Mouse (Mus musculus) CH12.LX (cell line): ENCODE measurements around the gene Tmem37. TPM values are rescaled to one million over a fixed set of nuclear protein-coding genes. Genes with fewer than 3 reads are reported as not detected.

Experiments used
- DNase-seq: peaks from one replicate; pipeline ENCODE4 v3.0.0-alpha.2; 2013; ENCODE audit errors: extremely low read depth
- H3K27ac ChIP-seq: 2 replicates; pipeline ENCODE4 v1.5.1; 2012; ENCODE audit warnings: low read depth, mild to moderate bottlenecking, control low read depth, moderate library complexity; ENCODE audit not compliant: insufficient read depth
- H3K27me3 ChIP-seq: replicated peaks from 2 replicates; pipeline ENCODE3; 2012; ENCODE audit warnings: inconsistent platforms
- H3K36me3 ChIP-seq, 2 experiments: replicated peaks in 1 of 2; 2 replicates each; pipeline versions ENCODE3 to v1.6.1; 2012; ENCODE audit warnings: inconsistent platforms in 1 of 2, low read length in 1 of 2, mild to moderate bottlenecking in 1 of 2, mixed read lengths in 1 of 2, moderate library complexity in 1 of 2; ENCODE audit not compliant: control insufficient read depth in 1 of 2, insufficient read depth in 1 of 2
- H3K4me1 ChIP-seq, 2 experiments: 2 replicates each; pipeline ENCODE4 v1.6.1; 2012; ENCODE audit warnings: inconsistent platforms in 1 of 2, moderate library complexity in 1 of 2; ENCODE audit not compliant: insufficient read depth in 2 of 2, control insufficient read depth in 1 of 2
- H3K4me2 ChIP-seq: 2 replicates; pipeline ENCODE4 v1.6.1; 2012; ENCODE audit warnings: low read depth, mild to moderate bottlenecking, control low read depth; ENCODE audit not compliant: poor library complexity, insufficient read depth, severe bottlenecking
- H3K4me3 ChIP-seq, 3 experiments: fragments of 150-350 bp in 1 of 3; sonication (generic) in 1 of 3; replicated peaks in 1 of 3; 2 replicates each; pipeline versions ENCODE3 to v1.5.1; 2011 to 2012; ENCODE audit warnings: low read depth in 2 of 3, low read length in 2 of 3, mild to moderate bottlenecking in 2 of 3, moderate library complexity in 2 of 3, control low read depth in 1 of 3, improper control_type of control experiment in 1 of 3, inconsistent platforms in 1 of 3, mixed read lengths in 1 of 3; ENCODE audit not compliant: poor library complexity in 1 of 3
- H3K79me2 ChIP-seq: replicated peaks from 2 replicates; pipeline ENCODE4 v1.6.1; 2012; ENCODE audit warnings: mild to moderate bottlenecking, moderate library complexity; ENCODE audit not compliant: control insufficient read depth, poor library complexity, insufficient read depth, severe bottlenecking; ENCODE audit errors: extremely low read depth
- H3K9ac ChIP-seq: 2 replicates; pipeline ENCODE4 v1.6.1; 2012; ENCODE audit warnings: low read depth, mild to moderate bottlenecking, control low read depth, moderate library complexity; ENCODE audit not compliant: insufficient read depth
- H3K9me3 ChIP-seq: replicated peaks from 2 replicates; pipeline ENCODE3; 2012; ENCODE audit warnings: low read length, inconsistent platforms, mixed read lengths
- BHLHE40 ChIP-seq: IDR thresholded peaks from 2 replicates; pipeline ENCODE4 v1.6.1; 2011; ENCODE audit warnings: mild to moderate bottlenecking, low read depth, low read length, improper control_type of control experiment
- CHD1 ChIP-seq: IDR thresholded peaks from 2 replicates; pipeline ENCODE4 v1.6.1; 2012; ENCODE audit warnings: low read depth, low read length, improper control_type of control experiment, inconsistent platforms
- E2F4 ChIP-seq: IDR thresholded peaks from 2 replicates; pipeline ENCODE4 v1.6.1; 2011; ENCODE audit warnings: low read depth, low read length, improper control_type of control experiment; ENCODE audit not compliant: insufficient replicate concordance
- ELF1 ChIP-seq: IDR thresholded peaks from 2 replicates; pipeline ENCODE4 v1.6.1; 2014; ENCODE audit warnings: low read depth, mild to moderate bottlenecking, inconsistent platforms, low read length, improper control_type of control experiment
- EP300 ChIP-seq: IDR thresholded peaks from 2 replicates; pipeline ENCODE4 v1.6.1; 2011; ENCODE audit warnings: low read length, improper control_type of control experiment
- ETS1 ChIP-seq: conservative IDR thresholded peaks from 2 replicates; pipeline ENCODE4 v1.6.1; 2012; ENCODE audit warnings: low read depth, mild to moderate bottlenecking, inconsistent platforms, low read length, improper control_type of control experiment, moderate library complexity
- IRF4 ChIP-seq: IDR thresholded peaks from 2 replicates; pipeline ENCODE4 v1.6.1; 2014; ENCODE audit warnings: low read depth, mild to moderate bottlenecking, inconsistent platforms, low read length, improper control_type of control experiment
- KAT2A ChIP-seq: IDR thresholded peaks from 2 replicates; pipeline ENCODE4 v1.6.1; 2012; ENCODE audit warnings: low read length, improper control_type of control experiment, inconsistent platforms; ENCODE audit not compliant: insufficient replicate concordance
- MAFK ChIP-seq: IDR thresholded peaks from 2 replicates; pipeline ENCODE4 v1.6.1; 2011; ENCODE audit warnings: low read length, improper control_type of control experiment; ENCODE audit not compliant: insufficient replicate concordance
- MAX ChIP-seq: IDR thresholded peaks from 2 replicates; pipeline ENCODE4 v1.6.1; 2011; ENCODE audit warnings: low read length, improper control_type of control experiment
- MEF2A ChIP-seq: IDR thresholded peaks from 2 replicates; pipeline ENCODE4 v1.6.1; 2014; ENCODE audit warnings: low read depth, mild to moderate bottlenecking, inconsistent platforms, low read length, improper control_type of control experiment, borderline replicate concordance
- MXI1 ChIP-seq: IDR thresholded peaks from 2 replicates; pipeline ENCODE4 v1.6.1; 2011; ENCODE audit warnings: mild to moderate bottlenecking, low read depth, low read length, improper control_type of control experiment
- MYC ChIP-seq: IDR thresholded peaks from 2 replicates; pipeline ENCODE4 v1.6.1; 2011; ENCODE audit warnings: low read depth, mild to moderate bottlenecking, improper control_type of control experiment, low read length
- NELFE ChIP-seq: IDR thresholded peaks from 2 replicates; pipeline ENCODE4 v1.6.1; 2011; ENCODE audit warnings: low read depth, low read length, improper control_type of control experiment
- PAX5 ChIP-seq: IDR thresholded peaks from 2 replicates; pipeline ENCODE4 v1.6.1; 2012; ENCODE audit warnings: low read length, inconsistent platforms, mixed read lengths
- POLR2A ChIP-seq: IDR thresholded peaks from 2 replicates; pipeline ENCODE4 v1.6.1; 2011; ENCODE audit warnings: low read depth, mild to moderate bottlenecking, improper control_type of control experiment, low read length
- POLR2AphosphoS2 ChIP-seq: IDR thresholded peaks from 2 replicates; pipeline ENCODE4 v1.6.1; 2011; ENCODE audit warnings: low read depth, low read length, improper control_type of control experiment
- SIN3A ChIP-seq: IDR thresholded peaks from 2 replicates; pipeline ENCODE4 v1.6.1; 2012; ENCODE audit warnings: low read length, improper control_type of control experiment, inconsistent platforms
- SMC3 ChIP-seq: IDR thresholded peaks from 2 replicates; pipeline ENCODE4 v1.6.1; 2011; ENCODE audit warnings: low read depth, low read length, improper control_type of control experiment
- TBP ChIP-seq: conservative IDR thresholded peaks from 2 replicates; pipeline ENCODE4 v1.6.1; 2011; ENCODE audit warnings: low read depth, low read length, improper control_type of control experiment
- TCF12 ChIP-seq: IDR thresholded peaks from 2 replicates; pipeline ENCODE4 v1.6.1; 2014; ENCODE audit warnings: low read depth, mild to moderate bottlenecking, inconsistent platforms, low read length, improper control_type of control experiment
- USF1 ChIP-seq: IDR thresholded peaks from 2 replicates; pipeline ENCODE4 v1.6.1; 2014; ENCODE audit warnings: low read depth, mild to moderate bottlenecking, inconsistent platforms, low read length, improper control_type of control experiment
- ZC3H11A ChIP-seq: IDR thresholded peaks from 2 replicates; pipeline ENCODE4 v1.6.1; 2012; ENCODE audit warnings: low read depth, mild to moderate bottlenecking, inconsistent platforms, low read length, improper control_type of control experiment
- ZKSCAN1 ChIP-seq: IDR thresholded peaks from 2 replicates; pipeline ENCODE4 v1.6.1; 2012; ENCODE audit warnings: low read depth, inconsistent platforms, low read length, improper control_type of control experiment, borderline replicate concordance
- ZNF384 ChIP-seq: IDR thresholded peaks from 2 replicates; pipeline ENCODE4 v1.6.1; 2012; ENCODE audit warnings: low read depth, low read length, improper control_type of control experiment, inconsistent platforms
- dilution Hi-C: fragments of 300-500 bp; cut with MboI; formaldehyde crosslinking; loops from 2 replicates; pipeline ENCODE4 v1.14.3; 2020; ENCODE audit warnings: low sequenced_read_pairs; ENCODE audit not compliant: extremely low pct_unique_long_range_greater_than_20kb, extremely low pct_ligation_motif_present
- in situ Hi-C: fragments of 300-500 bp; cut with MboI; formaldehyde crosslinking; loops from 3 replicates; pipeline ENCODE4 v1.14.3; 2019; ENCODE audit warnings: low sequenced_read_pairs, low pct_ligation_motif_present, low pct_unique_long_range_greater_than_20kb, mixed read lengths
- polyA plus RNA-seq: library from polyadenylated mRNA; unstranded; fragments of >175 nt; gene quantifications from 2 replicates; pipeline ENCODE4 v1.2.1, GENCODE M21; 2012; ENCODE audit warnings: low read depth; ENCODE audit not compliant: insufficient read length
- total RNA-seq, 2 experiments: library from RNA; depleted of rRNA; stranded (reverse); fragments of 300-350 nt in 1 of 2; fragments of >200 nt in 1 of 2; gene quantifications; 2 replicates each; pipeline ENCODE4 v1.2.3; 2012 to 2014

Tmem37 gene
- total and polyA plus RNA-seq, 3 experiments = not detected

DNA sequence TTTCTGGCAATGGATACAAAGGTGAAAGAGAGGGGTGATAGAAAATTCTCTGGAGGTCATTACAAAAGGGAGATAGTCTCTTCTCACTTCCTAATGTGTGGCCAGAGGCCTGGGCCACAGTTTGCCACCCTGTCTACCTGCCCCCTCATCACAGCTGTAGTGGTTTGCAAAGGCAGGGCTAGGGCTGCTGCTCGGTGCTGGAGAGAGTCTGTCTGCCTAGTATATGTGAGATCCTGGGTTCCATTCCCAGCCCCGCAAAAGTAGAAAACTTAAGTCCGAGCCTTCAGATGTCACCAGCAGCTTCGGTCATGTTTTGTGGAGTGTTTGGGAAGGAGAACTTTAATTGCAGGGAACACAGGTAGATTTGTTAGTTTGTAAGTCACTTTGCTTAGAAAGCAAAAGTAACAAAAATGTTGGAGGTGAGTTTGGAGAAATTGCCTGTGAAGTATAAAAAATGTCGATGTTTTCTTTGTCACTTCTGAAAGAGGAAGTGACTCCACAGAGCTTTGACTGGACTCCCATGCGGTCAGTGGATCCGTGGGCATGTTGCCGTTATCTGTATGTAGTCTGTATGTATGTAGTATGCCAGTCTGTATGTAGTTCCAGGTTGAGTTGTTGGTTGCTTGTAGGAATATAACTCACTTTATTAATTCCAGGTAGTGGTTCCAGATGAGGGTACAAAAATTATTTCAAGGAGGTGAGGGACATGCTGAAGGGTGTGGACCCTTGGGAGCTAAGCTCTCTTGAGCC lies 48.9 kb upstream of the Tmem37 start (continued):
- TF ChIP-seq MXI1 (peak; percentile 49; the same call in 1 of the 2 replicates), PAX5 (no peak), ZKSCAN1 (no peak)

- H3K4me1 ChIP-seq = peaks cover 14 to 37% of the 10 kb centered on the region in 2 experiments
- dilution Hi-C loops (no loop called here), in situ Hi-C loops (no loop called here)
- DNase-seq = no peak
- H3K36me3 ChIP-seq = peaks cover 6 to 30% of the 10 kb centered on the region in 2 experiments
- peak overlapping the region; percentile 57 for H3K9ac ChIP-seq
- no peaks in the 10 kb centered on the region for H3K9me3 ChIP-seq
- TF ChIP-seq EP300 = no peak
- TF ChIP-seq TBP = no peak
- TF ChIP-seq MAX = no peak
- TF ChIP-seq ZC3H11A = no peak
- TF ChIP-seq POLR2A = 0 out of 2 replicates have a peak, but pooled peaks have one; percentile 16
- no peak for TF ChIP-seq MXI1
- TF ChIP-seq TCF12 = 0 out of 2 replicates have a peak, but pooled peaks have one; percentile 2
- no peak for TF ChIP-seq E2F4
- TF ChIP-seq SIN3A = no peak
- no peak for TF ChIP-seq ETS1
- H3K4me3 ChIP-seq = peak overlapping the region; percentile 55 to 79 (median 64)
- peak overlapping the region; percentile 76 for H3K4me2 ChIP-seq
- H3K79me2 ChIP-seq = peaks cover 5% of the 10 kb centered on the region; the same call in 1 of the 2 replicates
- H3K27me3 ChIP-seq = no peaks in the 10 kb centered on the region
- peak overlapping the region; percentile 62 for H3K27ac ChIP-seq
These were observed 48.2 kb upstream of the Tmem37 start for GRCm38 (mm10) chr1:120121930-120122530.

GRCm38 (mm10) chr1:120120969-120121811 lies 47.3 kb upstream of the Tmem37 start, which contains the start of the genes Dbi and 3110009E18Rik:
TSS of gene Dbi (minus strand) at chr1:120121078.
TSS of gene 3110009E18Rik (plus strand) at chr1:120121187.
- in situ Hi-C loops (no loop called here), dilution Hi-C loops (no loop called here)
- Histone ChIP-seq H3K4me1 (peaks cover 14 to 37% of the 10 kb centered on the region in 2 experiments), H3K27ac (peak within 1 kb of the TSS; percentile 53; the same call in 1 of the 2 replicates), H3K79me2 (peaks cover 5% of the 10 kb centered on the region; the same call in 1 of the 2 replicates), H3K9me3 (peaks cover under 1% of the 10 kb centered on the region), H3K9ac (peak within 1 kb of the TSS; percentile 78), H3K4me3 (peak within 1 kb of the TSS; percentile 79 to 87 (median 81)), H3K27me3 (no peaks in the 10 kb centered on the region), H3K36me3 (peaks cover 9 to 36% of the 10 kb centered on the region in 2 experiments), H3K4me2 (peak within 1 kb of the TSS; percentile 82)
- DNase-seq = peak; percentile 99
- TF ChIP-seq ZC3H11A (no peak), SIN3A (peak; percentile 94), BHLHE40 (peak; percentile 81), MAX (peak; percentile 69), SMC3 (no peak), MYC (peak; percentile 89), MEF2A (peak; percentile 57), POLR2AphosphoS2 (peak; percentile 93), NELFE (peak; percentile 94), ZNF384 (peak; percentile 100), CHD1 (peak; percentile 65), KAT2A (0 out of 2 replicates have a peak, but pooled peaks have one; percentile 60), MAFK (no peak), TBP (peak; percentile 96), PAX5 (no peak), IRF4 (peak; percentile 85), E2F4 (no peak), ELF1 (peak; percentile 77), USF1 (peak; percentile 58)
